Mouse (Mus musculus) layer of hippocampus, adult 9-11 months (tissue): Measurements from ENCODE around the gene Tenm2.

ENCODE experiments used
- DNase-seq: peaks from one replicate; pipeline ENCODE4 v3.0.0; 2022

Tenm2 gene

GRCm38 (mm10) chr11:37076989-37077598 lies 158.7 kb downstream of the Tenm2 start:
- no peak for DNase-seq

- DNase-seq = no peak
Observed at GRCm38 (mm10) chr11:37075349-37075748, 160.4 kb downstream of the Tenm2 start.

- DNase-seq = no peak
Observed at GRCm38 (mm10) chr11:37065459-37065858, 170.3 kb downstream of the Tenm2 start.

- DNase-seq = no peak
Observed at GRCm38 (mm10) chr11:37046671-37047070, 189.1 kb downstream of the Tenm2 start.

- DNase-seq = no peak
Observed at GRCm38 (mm10) chr11:37041259-37041658, 194.5 kb downstream of the Tenm2 start.

- no peak for DNase-seq
Observed at GRCm38 (mm10) chr11:37039283-37039682, 196.5 kb downstream of the Tenm2 start.

- DNase-seq = no peak
Observed at GRCm38 (mm10) chr11:37031305-37032055, 204.3 kb downstream of the Tenm2 start.

- DNase-seq = no peak
Observed at GRCm38 (mm10) chr11:37011900-37012299, 223.9 kb downstream of the Tenm2 start.

- peak; percentile 24 for DNase-seq
Observed at GRCm38 (mm10) chr11:37009243-37009642, 226.5 kb downstream of the Tenm2 start.

GRCm38 (mm10) chr11:36997668-36998067 lies 238.1 kb downstream of the Tenm2 start:
- DNase-seq = no peak

- DNase-seq = no peak
Observed at GRCm38 (mm10) chr11:36990895-36991294, 244.9 kb downstream of the Tenm2 start.

GRCm38 (mm10) chr11:36988776-36989565 lies 246.8 kb downstream of the Tenm2 start:
- peak; percentile 63 for DNase-seq

GRCm38 (mm10) chr11:36974142-36974541 lies 261.6 kb downstream of the Tenm2 start:
- no peak for DNase-seq

GRCm38 (mm10) chr11:36958102-36958501 lies 277.7 kb downstream of the Tenm2 start:
- DNase-seq = no peak

GRCm38 (mm10) chr11:36941429-36941828 lies 294.3 kb downstream of the Tenm2 start:
- DNase-seq = no peak

GRCm38 (mm10) chr11:36940557-36941110 lies 295.1 kb downstream of the Tenm2 start:
- DNase-seq = no peak

GRCm38 (mm10) chr11:36929817-36930216 lies 305.9 kb downstream of the Tenm2 start:
- no peak for DNase-seq

GRCm38 (mm10) chr11:36926705-36927406 lies 308.9 kb downstream of the Tenm2 start:
- DNase-seq = no peak

GRCm38 (mm10) chr11:36919301-36919700 lies 316.5 kb downstream of the Tenm2 start:
- DNase-seq = peak; percentile 73

- no peak for DNase-seq
Observed at GRCm38 (mm10) chr11:36911406-36911805, 324.4 kb downstream of the Tenm2 start.

GRCm38 (mm10) chr11:36909036-36909435 lies 326.7 kb downstream of the Tenm2 start:
- no peak for DNase-seq

GRCm38 (mm10) chr11:36902302-36902701 lies 333.5 kb downstream of the Tenm2 start:
- no peak for DNase-seq

GRCm38 (mm10) chr11:36893061-36893460 lies 342.7 kb downstream of the Tenm2 start:
- DNase-seq = no peak
